Mouse (Mus musculus) small intestine, adult 10 weeks (tissue): Measurements from ENCODE around the gene Azgp1. TPM values are rescaled to one million over a fixed set of nuclear protein-coding genes. Genes with fewer than 3 reads are reported as not detected.

ENCODE experiments used
- polyA plus RNA-seq: library from polyadenylated mRNA; stranded (reverse); fragments of 350-450 nt; fragmentation: Illumina TruSeq; extraction: RNeasy Lipid Tissue Mini Kit (QIAGEN cat#74804); gene quantifications from one replicate; pipeline ENCODE4 v1.2.3, GENCODE M21; 2014; ENCODE audit warnings: low replicate concordance

The Azgp1 gene
- polyA plus RNA-seq = 0.37 TPM

DNA sequence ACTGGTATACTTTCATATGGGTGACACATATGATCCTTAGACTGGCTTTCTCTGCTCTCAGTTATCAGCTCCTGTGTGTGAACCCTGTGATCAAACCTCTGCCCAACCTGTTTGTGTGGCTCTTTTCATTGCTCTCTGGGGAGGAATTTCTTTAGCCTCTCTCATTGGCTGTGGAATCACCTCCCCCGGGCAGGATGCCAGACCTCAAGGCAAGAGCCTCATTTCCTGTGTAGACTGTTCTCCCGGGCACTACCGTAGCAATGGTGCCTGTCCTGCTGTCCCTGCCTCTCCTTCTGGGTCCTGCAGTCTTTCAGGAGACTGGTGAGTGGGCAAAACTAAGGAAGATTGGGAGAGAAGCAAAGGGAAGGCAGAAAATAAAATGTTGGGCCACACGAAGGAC lies at the start of gene Azgp1:
Azgp1 (plus strand) TSS at position 221 of the 400 bp plus-strand sequence.

DNA sequence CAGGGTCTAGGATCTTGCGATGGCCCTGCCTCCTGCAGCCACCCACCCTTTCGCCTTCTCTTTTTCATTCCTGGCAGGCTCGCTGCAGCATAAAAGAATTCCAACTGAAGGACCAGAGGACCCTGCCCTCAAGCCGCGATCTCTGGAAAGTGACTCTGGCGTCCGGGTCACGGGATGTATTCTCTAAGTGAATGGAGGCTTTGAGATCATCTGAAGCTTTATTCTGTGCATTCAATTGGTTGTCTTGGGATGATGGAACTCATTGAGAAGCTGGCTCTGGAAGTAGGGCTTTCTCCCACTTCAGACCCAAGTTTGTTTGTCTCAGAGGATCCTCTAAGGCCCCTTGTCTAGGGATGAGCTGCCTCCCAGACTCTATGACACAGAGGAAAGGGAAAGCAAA lies 18.4 kb upstream of the Azgp1 start, which contains the start of gene Gjc3:
Gjc3 (minus strand) TSS at position 154 of the 400 bp plus-strand sequence.

GRCm38 (mm10) chr5:138020961-138021479 lies 39.7 kb downstream of the Azgp1 start, which contains the start of the genes Smok3a and Smok3b:
Smok3a (plus strand) TSS chr5:138021261.
Smok3b (plus strand) TSS chr5:138021429.

Other genes with a start within 250 kb of the Azgp1 start
- 0.22 TPM for gene Nyap1, start 239.9 kb upstream of the Azgp1 start, polyA plus RNA-seq
- gene Tsc22d4, start 235.8 kb upstream of the Azgp1 start, polyA plus RNA-seq = 1.5 TPM
- not detected for gene Ppp1r35, start 202.7 kb upstream of the Azgp1 start, polyA plus RNA-seq
- 6.3 TPM for gene Mepce, start 193.9 kb upstream of the Azgp1 start, polyA plus RNA-seq
- 2.7 TPM for gene Zcwpw1, start 193.7 kb upstream of the Azgp1 start, polyA plus RNA-seq
- gene Pilra, start 145.2 kb upstream of the Azgp1 start, polyA plus RNA-seq = 4.7 TPM
- 8.6 TPM for gene Pilrb1, start 123.4 kb upstream of the Azgp1 start, polyA plus RNA-seq
- 6.1 TPM for gene Pilrb2, start 109.7 kb upstream of the Azgp1 start, polyA plus RNA-seq
- gene Cyp3a13, start 59.9 kb upstream of the Azgp1 start, polyA plus RNA-seq = 3,790 TPM
- 0.45 TPM for gene Gjc3, start 18.4 kb upstream of the Azgp1 start, polyA plus RNA-seq
- gene Smok3a, start 39.7 kb downstream of the Azgp1 start, polyA plus RNA-seq = not detected
- gene Smok3b, start 39.9 kb downstream of the Azgp1 start, polyA plus RNA-seq = not detected
- gene Smok3c, start 71.7 kb downstream of the Azgp1 start, polyA plus RNA-seq = not detected
- gene Zkscan1, start 103.6 kb downstream of the Azgp1 start, polyA plus RNA-seq = 27.6 TPM
- 7.8 TPM for gene Zscan21, start 135.4 kb downstream of the Azgp1 start, polyA plus RNA-seq
- 8.9 TPM for gene Zfp113, start 174.2 kb downstream of the Azgp1 start, polyA plus RNA-seq
- 35.3 TPM for gene Cops6, start 179.6 kb downstream of the Azgp1 start, polyA plus RNA-seq
- gene Ap4m1, start 190.5 kb downstream of the Azgp1 start, polyA plus RNA-seq = 4.4 TPM
- 7.4 TPM for gene Mcm7, start 190.9 kb downstream of the Azgp1 start, polyA plus RNA-seq
- gene Taf6, start 205.9 kb downstream of the Azgp1 start, polyA plus RNA-seq = 2.5 TPM
- 6.1 TPM for gene Cnpy4, start 206.0 kb downstream of the Azgp1 start, polyA plus RNA-seq
- gene Mblac1, start 212.8 kb downstream of the Azgp1 start, polyA plus RNA-seq = 0.33 TPM
- 0.30 TPM for gene Nxpe5, start 244.4 kb downstream of the Azgp1 start, polyA plus RNA-seq